Mouse (Mus musculus) ES-Bruce4 (cell line): ENCODE measurements around the gene Frat1. TPM values are rescaled to one million over a fixed set of nuclear protein-coding genes. Genes with fewer than 3 reads are reported as not detected.

Experiments used
- H3K27ac ChIP-seq: 2 replicates; pipeline ENCODE4 v1.5.1; 2012; ENCODE audit warnings: low read length, inconsistent platforms; ENCODE audit not compliant: insufficient read depth
- H3K27me3 ChIP-seq: 2 replicates; pipeline ENCODE4 v1.6.1; 2012; ENCODE audit warnings: mild to moderate bottlenecking, low read length, inconsistent platforms; ENCODE audit not compliant: control insufficient read depth, poor library complexity, insufficient read depth, severe bottlenecking
- H3K36me3 ChIP-seq: 2 replicates; pipeline ENCODE4 v1.6.1; 2012; ENCODE audit warnings: inconsistent platforms, mild to moderate bottlenecking, low read length, moderate library complexity; ENCODE audit not compliant: control insufficient read depth, poor library complexity, insufficient read depth, severe bottlenecking
- H3K4me1 ChIP-seq: one replicate; pipeline ENCODE4 v1.8.1; 2011; ENCODE audit warnings: low read length; ENCODE audit not compliant: control insufficient read depth, insufficient read depth
- H3K4me3 ChIP-seq: 2 replicates; pipeline ENCODE4 v1.5.1; 2011; ENCODE audit warnings: low read depth, mild to moderate bottlenecking, low read length
- H3K9ac ChIP-seq: 2 replicates; pipeline ENCODE4 v1.6.1; 2012; ENCODE audit warnings: low read depth, mild to moderate bottlenecking, inconsistent platforms; ENCODE audit not compliant: poor library complexity, severe bottlenecking
- H3K9me3 ChIP-seq: replicated peaks from 2 replicates; pipeline ENCODE4 v1.6.1; 2012; ENCODE audit warnings: mild to moderate bottlenecking, low read length, inconsistent platforms; ENCODE audit not compliant: control insufficient read depth, poor library complexity, insufficient read depth, severe bottlenecking
- CTCF ChIP-seq: IDR thresholded peaks from one replicate; pipeline ENCODE4 v1.8.1; 2011; ENCODE audit warnings: low read depth, low read length
- EP300 ChIP-seq: IDR thresholded peaks from 2 replicates; pipeline ENCODE4 v1.6.1; 2011; ENCODE audit warnings: low read depth, low read length; ENCODE audit not compliant: insufficient read depth
- POLR2A ChIP-seq: IDR thresholded peaks from one replicate; pipeline ENCODE4 v1.8.1; 2011; ENCODE audit warnings: low read length; ENCODE audit not compliant: insufficient read depth
- polyA plus RNA-seq: library from polyadenylated mRNA; stranded (reverse); fragments of >200 nt; gene quantifications from 2 replicates; pipeline ENCODE4 v1.2.4, GENCODE M21; 2011; ENCODE audit warnings: low read depth; ENCODE audit not compliant: missing spikeins, insufficient read depth, insufficient read length

Frat1 gene
- polyA plus RNA-seq: 2.1 and 2.3 TPM in 2 replicates

DNA sequence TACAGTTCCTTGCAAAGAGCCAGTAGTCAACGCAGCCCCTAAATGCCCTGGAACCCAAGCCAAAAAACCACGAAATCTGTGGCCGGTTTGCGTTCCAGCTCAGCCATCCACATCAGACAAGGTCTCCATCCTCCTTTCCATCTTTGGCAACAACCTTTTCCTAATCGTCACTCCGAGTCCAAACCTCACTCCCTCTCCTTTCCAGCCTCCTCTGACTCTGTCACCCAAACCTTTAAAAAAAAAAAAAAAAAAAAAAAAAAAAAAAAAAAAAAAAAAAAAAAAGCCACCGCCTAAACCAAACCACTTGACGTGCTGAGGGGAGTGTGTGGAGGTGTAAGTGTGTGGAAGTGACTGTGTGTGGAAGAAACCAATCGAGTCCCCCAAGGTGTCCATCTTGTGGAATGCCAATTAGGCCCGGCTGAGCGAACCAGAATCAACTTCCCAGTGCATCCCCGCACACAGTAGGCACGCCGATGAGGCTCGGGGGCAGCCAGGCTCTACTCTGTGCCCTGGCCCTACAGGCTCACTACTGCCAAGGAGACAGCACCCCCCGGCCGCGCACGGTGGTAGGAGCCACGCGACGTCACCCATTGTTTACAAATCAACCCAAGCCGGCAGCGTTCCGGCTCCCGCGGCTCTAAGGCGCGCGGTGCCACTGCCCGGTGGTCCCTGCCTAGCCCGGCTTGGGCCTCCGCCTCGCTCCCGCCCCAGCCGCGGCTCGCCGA lies at the start of gene Frat1:
TSS of gene Frat1 (plus strand) at position 590 of the 725 bp plus-strand sequence.
- no peak within 1 kb of the TSS for H3K27ac ChIP-seq
- H3K36me3 ChIP-seq: no peaks in the 10 kb centered on the region
- peak within 1 kb of the TSS; percentile 72 for H3K9ac ChIP-seq
- H3K4me1 ChIP-seq: no peaks in the 10 kb centered on the region
- H3K9me3 ChIP-seq: no peaks in the 10 kb centered on the region
- no peaks in the 10 kb centered on the region for H3K27me3 ChIP-seq
- no peak for TF ChIP-seq EP300
- no peak for TF ChIP-seq CTCF
- no peak for TF ChIP-seq POLR2A
- peak within 1 kb of the TSS; percentile 58 for H3K4me3 ChIP-seq

- H3K27me3 ChIP-seq: no peaks in the 10 kb centered on the region
- no peak for TF ChIP-seq EP300
- TF ChIP-seq POLR2A: no peak
- no peak for TF ChIP-seq CTCF
- no peaks in the 10 kb centered on the region for H3K4me1 ChIP-seq
- H3K4me3 ChIP-seq: no peak overlapping the region
- H3K9me3 ChIP-seq: no peaks in the 10 kb centered on the region
- H3K27ac ChIP-seq: no peak overlapping the region
- H3K9ac ChIP-seq: no peak overlapping the region
- H3K36me3 ChIP-seq: peaks cover 47% of the 10 kb centered on the region
Measured at GRCm38 (mm10) chr19:41786896-41787295, 42.9 kb upstream of the Frat1 start.

- TF ChIP-seq EP300 (no peak), CTCF (no peak), POLR2A (no peak)
- H3K4me3 ChIP-seq: no peak overlapping the region
- no peak overlapping the region for H3K27ac ChIP-seq
- H3K36me3 ChIP-seq: peaks cover 29% of the 10 kb centered on the region
- no peaks in the 10 kb centered on the region for H3K27me3 ChIP-seq
- H3K4me1 ChIP-seq: no peaks in the 10 kb centered on the region
- H3K9ac ChIP-seq: no peak overlapping the region
- no peaks in the 10 kb centered on the region for H3K9me3 ChIP-seq
Measured at GRCm38 (mm10) chr19:41789110-41789961, 40.4 kb upstream of the Frat1 start.

DNA sequence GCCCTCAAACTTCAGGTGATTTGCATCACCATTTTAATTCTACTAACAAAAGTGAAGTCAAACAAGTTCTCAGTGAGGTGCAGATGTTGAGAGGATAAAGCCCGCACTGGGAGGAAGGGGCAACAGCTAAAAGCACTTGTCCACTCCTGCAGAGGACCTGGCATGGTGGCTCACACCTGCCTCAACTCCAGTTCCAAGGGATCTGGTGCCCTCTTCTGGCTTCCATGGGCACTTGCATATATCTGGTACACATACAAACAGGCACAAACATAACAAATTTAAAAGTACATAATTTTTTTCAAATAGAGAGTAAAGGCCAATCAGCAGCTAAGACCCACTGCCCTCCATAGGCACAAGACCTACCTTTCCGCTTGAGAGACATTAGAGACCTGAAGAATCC lies 38.4 kb upstream of the Frat1 start:
- Histone ChIP-seq H3K36me3 (peaks cover 16% of the 10 kb centered on the region), H3K27me3 (no peaks in the 10 kb centered on the region), H3K27ac (no peak overlapping the region), H3K9ac (no peak overlapping the region), H3K9me3 (no peaks in the 10 kb centered on the region), H3K4me3 (no peak overlapping the region), H3K4me1 (no peaks in the 10 kb centered on the region)
- TF ChIP-seq POLR2A: no peak
- TF ChIP-seq CTCF: peak; percentile 55
- no peak for TF ChIP-seq EP300

DNA sequence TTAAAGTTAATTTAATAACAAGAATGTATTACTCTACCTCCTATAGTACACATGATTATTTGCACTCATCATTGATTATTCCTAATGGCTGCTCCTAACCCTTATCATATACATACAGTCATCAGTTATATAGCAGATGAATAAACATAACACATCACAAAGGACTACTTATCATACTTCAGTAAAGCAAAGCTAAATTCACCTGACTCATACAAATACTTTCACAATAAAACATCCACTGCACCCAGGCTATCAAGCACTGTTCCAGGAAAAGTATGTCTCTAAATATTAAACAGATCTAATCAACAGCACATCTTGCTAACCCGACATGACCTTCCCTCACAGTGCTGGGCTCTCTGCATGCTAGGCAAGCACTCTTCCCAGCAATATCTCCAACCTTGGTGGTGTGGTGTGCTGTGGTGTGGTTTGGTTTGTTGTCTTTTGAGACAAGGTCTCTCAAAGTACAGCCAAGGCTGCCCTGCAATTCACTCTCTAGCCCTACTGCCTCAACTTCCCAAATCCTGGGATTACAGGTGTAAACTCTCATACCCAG lies 36.8 kb upstream of the Frat1 start:
- no peaks in the 10 kb centered on the region for H3K9me3 ChIP-seq
- no peak overlapping the region for H3K4me3 ChIP-seq
- H3K36me3 ChIP-seq: peaks cover 9% of the 10 kb centered on the region
- no peak for TF ChIP-seq EP300
- no peak for TF ChIP-seq CTCF
- H3K27me3 ChIP-seq: no peaks in the 10 kb centered on the region
- no peak overlapping the region for H3K9ac ChIP-seq
- H3K27ac ChIP-seq: no peak overlapping the region
- H3K4me1 ChIP-seq: no peaks in the 10 kb centered on the region
